Mouse (Mus musculus): ENCODE results near the gene Glud1. TPM values are rescaled to one million over a fixed set of nuclear protein-coding genes. Genes with fewer than 3 reads are reported as not detected.

Glud1 gene
- total RNA-seq, 1 experiment = 211 TPM

DNA sequence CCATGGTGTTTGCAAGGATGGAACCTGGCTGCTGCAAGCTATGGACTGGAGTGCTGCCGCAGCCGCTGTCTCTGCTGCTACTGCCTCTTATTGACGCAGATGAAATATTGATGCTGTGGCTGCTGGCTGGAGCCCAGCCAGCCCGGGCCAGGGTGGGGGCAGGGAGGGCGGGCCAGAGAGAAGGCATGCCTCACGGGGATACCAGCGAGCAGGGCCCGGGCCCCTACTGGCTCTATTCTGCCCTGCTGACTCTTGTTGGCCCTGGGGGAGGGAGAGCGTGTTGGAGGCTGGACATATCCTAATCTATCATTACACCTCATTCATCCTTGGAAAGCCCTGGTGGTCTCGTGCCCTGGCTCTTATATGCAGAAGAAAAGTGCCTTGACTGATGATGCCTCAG lies 64.0 kb downstream of the Glud1 start, which contains the start of gene Sncg:
Sncg (minus strand) TSS at position 213 of the 400 bp plus-strand sequence.
- TF ChIP-seq HCFC1 (IDR thresholded peaks at IDR 0.05; ENCODE audit: borderline replicate concordance, insufficient read depth, low read length) (no peak), ZC3H11A (IDR thresholded peaks at IDR 0.05; ENCODE audit: borderline replicate concordance, low read depth, low read length) (no peak), MAFK (IDR thresholded peaks at IDR 0.05; ENCODE audit: insufficient read depth, low read depth, low read length) (no peak), ZNF384 (IDR thresholded peaks at IDR 0.05; ENCODE audit: low read depth, low read length) (no peak), CHD2 (IDR thresholded peaks at IDR 0.05; ENCODE audit: low read depth, low read length) (no peak)
- Histone ChIP-seq H3K9ac (ENCODE audit: insufficient read depth, low read depth, low read length, poor library complexity, severe bottlenecking) (peak within 1 kb of the TSS; percentile 13; the same call in 1 of the 2 replicates), H3K36me3 (ENCODE audit: control insufficient read depth, insufficient read depth, low read length, poor library complexity, severe bottlenecking) (no peaks in the 10 kb centered on the region), H3K9me3 (ENCODE audit: control insufficient read depth, insufficient read depth, low read depth, low read length) (no peaks in the 10 kb centered on the region), H3K4me3 (ENCODE audit: insufficient read depth in 1 of 2, low read depth in 1 of 2, low read length in 2 of 2, poor library complexity in 1 of 2, severe bottlenecking in 1 of 2) (no peak within 1 kb of the TSS; a peak in 1 of 4 replicates), H3K27ac (ENCODE audit: insufficient read depth, low read depth, low read length, poor library complexity, severe bottlenecking) (peak within 1 kb of the TSS; percentile 15; the same call in 1 of the 2 replicates), H3K4me1 (ENCODE audit: control insufficient read depth in 2 of 2, insufficient read depth in 2 of 2, low read length in 2 of 2, poor library complexity in 1 of 2) (peaks cover 12 to 49% of the 10 kb centered on the region in 2 experiments; a peak in 3 of 4 replicates)
- in situ Hi-C loops (cut with MboI; ENCODE audit: low sequenced_read_pairs in 2 of 2, unreplicated experiment in 2 of 2) = no loop called here
- no peak for DNase-seq (ENCODE audit: low read depth, low spot score)

- in situ Hi-C loops (cut with MboI; ENCODE audit: low sequenced_read_pairs in 2 of 2, unreplicated experiment in 2 of 2) = no loop called here
- peak within 1 kb of the TSS; percentile 42; the same call in 1 of the 2 replicates for H3K9ac ChIP-seq (ENCODE audit: insufficient read depth, low read depth, low read length, poor library complexity, severe bottlenecking)
Measured at GRCm38 (mm10) chr14:34375415-34375904, 64.9 kb downstream of the Glud1 start, which contains the start of gene Mmrn2. Gene Mmrn2 (plus strand): TSS chr14:34375465.

DNA sequence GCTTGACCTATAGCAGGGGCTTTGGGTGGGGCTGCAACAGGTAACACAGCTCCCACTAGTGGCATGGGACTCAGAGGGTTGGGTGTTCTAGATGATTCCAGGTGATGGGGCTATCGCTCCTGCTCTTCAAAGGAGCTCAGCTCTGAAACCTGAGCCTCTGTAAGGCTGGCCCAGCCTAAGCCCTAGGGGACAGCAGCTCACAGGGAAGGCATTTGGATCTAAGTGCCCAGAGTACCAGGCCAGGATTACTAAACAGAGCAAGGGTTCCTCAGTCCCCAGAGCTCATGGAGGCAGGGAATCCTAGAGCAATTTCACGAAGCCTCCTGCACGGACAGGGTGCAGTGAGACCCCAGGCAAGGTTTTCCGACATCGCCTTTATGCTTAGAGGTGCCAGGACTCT lies 65.4 kb downstream of the Glud1 start:
- Histone ChIP-seq H3K9ac (ENCODE audit: insufficient read depth, low read depth, low read length, poor library complexity, severe bottlenecking) (peak overlapping the region; percentile 42; the same call in 1 of the 2 replicates), H3K4me1 (ENCODE audit: control insufficient read depth in 2 of 2, insufficient read depth in 2 of 2, low read length in 2 of 2, poor library complexity in 1 of 2) (peaks cover 14 to 51% of the 10 kb centered on the region in 2 experiments), H3K36me3 (ENCODE audit: control insufficient read depth, insufficient read depth, low read length, poor library complexity, severe bottlenecking) (no peaks in the 10 kb centered on the region), H3K9me3 (ENCODE audit: control insufficient read depth, insufficient read depth, low read depth, low read length) (no peaks in the 10 kb centered on the region), H3K4me3 (ENCODE audit: insufficient read depth in 1 of 2, low read depth in 1 of 2, low read length in 2 of 2, poor library complexity in 1 of 2, severe bottlenecking in 1 of 2) (peak overlapping the region; percentile 5 to 37; a peak in 3 of 4 replicates), H3K27ac (ENCODE audit: insufficient read depth, low read depth, low read length, poor library complexity, severe bottlenecking) (peak overlapping the region; percentile 15; the same call in 1 of the 2 replicates)
- in situ Hi-C loops (cut with MboI; ENCODE audit: low sequenced_read_pairs in 2 of 2, unreplicated experiment in 2 of 2) = no loop called here
- TF ChIP-seq ZC3H11A (IDR thresholded peaks at IDR 0.05; ENCODE audit: borderline replicate concordance, low read depth, low read length) (no peak), HCFC1 (IDR thresholded peaks at IDR 0.05; ENCODE audit: borderline replicate concordance, insufficient read depth, low read length) (no peak), CHD2 (IDR thresholded peaks at IDR 0.05; ENCODE audit: low read depth, low read length) (no peak), MAFK (IDR thresholded peaks at IDR 0.05; ENCODE audit: insufficient read depth, low read depth, low read length) (no peak), ZNF384 (IDR thresholded peaks at IDR 0.05; ENCODE audit: low read depth, low read length) (no peak)
- no peak for DNase-seq (ENCODE audit: low read depth, low spot score)

More at GRCm38 (mm10) chr14:34375415-34375904, 64.9 kb downstream of the Glud1 start, which contains the start of gene Mmrn2:
- TF ChIP-seq MAFK (IDR thresholded peaks at IDR 0.05; ENCODE audit: insufficient read depth, low read depth, low read length) (no peak), ZNF384 (IDR thresholded peaks at IDR 0.05; ENCODE audit: low read depth, low read length) (no peak), CHD2 (IDR thresholded peaks at IDR 0.05; ENCODE audit: low read depth, low read length) (no peak), ZC3H11A (IDR thresholded peaks at IDR 0.05; ENCODE audit: borderline replicate concordance, low read depth, low read length) (no peak), HCFC1 (IDR thresholded peaks at IDR 0.05; ENCODE audit: borderline replicate concordance, insufficient read depth, low read length) (no peak)
- peak within 1 kb of the TSS; percentile 5 to 37; a peak in 3 of 4 replicates for H3K4me3 ChIP-seq (ENCODE audit: insufficient read depth in 1 of 2, low read depth in 1 of 2, low read length in 2 of 2, poor library complexity in 1 of 2, severe bottlenecking in 1 of 2)
- no peaks in the 10 kb centered on the region for H3K9me3 ChIP-seq (ENCODE audit: control insufficient read depth, insufficient read depth, low read depth, low read length)
- H3K36me3 ChIP-seq (ENCODE audit: control insufficient read depth, insufficient read depth, low read length, poor library complexity, severe bottlenecking) = no peaks in the 10 kb centered on the region
- H3K4me1 ChIP-seq (ENCODE audit: control insufficient read depth in 2 of 2, insufficient read depth in 2 of 2, low read length in 2 of 2, poor library complexity in 1 of 2) = peaks cover 14 to 49% of the 10 kb centered on the region in 2 experiments
- H3K27ac ChIP-seq (ENCODE audit: insufficient read depth, low read depth, low read length, poor library complexity, severe bottlenecking) = peak within 1 kb of the TSS; percentile 15; the same call in 1 of the 2 replicates
- no peak for DNase-seq (ENCODE audit: low read depth, low spot score)

DNA sequence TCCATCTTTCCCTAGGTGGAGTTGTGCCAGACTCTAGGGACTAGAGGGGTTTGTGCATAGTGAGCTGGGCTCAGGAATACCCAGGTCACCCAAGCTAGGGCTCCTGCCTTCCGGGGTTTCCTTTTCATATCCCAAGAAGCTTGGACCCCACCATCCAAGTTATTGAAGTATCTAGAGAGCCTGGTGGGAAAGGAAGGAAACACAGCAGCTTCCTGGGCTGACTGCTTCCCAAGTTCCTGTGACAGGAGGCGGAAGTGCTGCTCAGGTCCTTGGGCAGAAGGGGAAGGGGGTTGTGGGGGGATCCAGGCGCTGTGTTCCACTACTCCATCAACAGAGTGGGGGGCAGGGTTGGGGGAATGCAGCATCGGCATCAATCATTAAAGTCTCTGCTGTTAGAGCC lies 66.6 kb downstream of the Glud1 start:
- H3K4me3 ChIP-seq (ENCODE audit: insufficient read depth in 1 of 2, low read depth in 1 of 2, low read length in 2 of 2, poor library complexity in 1 of 2, severe bottlenecking in 1 of 2) = no peak overlapping the region
- in situ Hi-C loops (cut with MboI; ENCODE audit: low sequenced_read_pairs in 2 of 2, unreplicated experiment in 2 of 2) = no loop called here

More for the DNA sequence above, 66.6 kb downstream of the Glud1 start:
- Histone ChIP-seq H3K27ac (ENCODE audit: insufficient read depth, low read depth, low read length, poor library complexity, severe bottlenecking) (no peak overlapping the region; the same call in 1 of the 2 replicates), H3K9ac (ENCODE audit: insufficient read depth, low read depth, low read length, poor library complexity, severe bottlenecking) (no peak overlapping the region; the same call in 1 of the 2 replicates), H3K9me3 (ENCODE audit: control insufficient read depth, insufficient read depth, low read depth, low read length) (no peaks in the 10 kb centered on the region), H3K4me1 (ENCODE audit: control insufficient read depth in 2 of 2, insufficient read depth in 2 of 2, low read length in 2 of 2, poor library complexity in 1 of 2) (peaks cover 14 to 57% of the 10 kb centered on the region in 2 experiments), H3K36me3 (ENCODE audit: control insufficient read depth, insufficient read depth, low read length, poor library complexity, severe bottlenecking) (no peaks in the 10 kb centered on the region)
- no peak for TF ChIP-seq MAFK (IDR thresholded peaks at IDR 0.05; ENCODE audit: insufficient read depth, low read depth, low read length)
- TF ChIP-seq CHD2 (IDR thresholded peaks at IDR 0.05; ENCODE audit: low read depth, low read length) = no peak
- TF ChIP-seq HCFC1 (IDR thresholded peaks at IDR 0.05; ENCODE audit: borderline replicate concordance, insufficient read depth, low read length) = no peak
- TF ChIP-seq ZNF384 (IDR thresholded peaks at IDR 0.05; ENCODE audit: low read depth, low read length) = no peak
- TF ChIP-seq ZC3H11A (IDR thresholded peaks at IDR 0.05; ENCODE audit: borderline replicate concordance, low read depth, low read length) = no peak
- DNase-seq (ENCODE audit: low read depth, low spot score) = no peak
